Mouse (Mus musculus) neutrophil, adult 5-6 weeks (primary cell): ENCODE results near the gene Stra8. TPM values are rescaled to one million over a fixed set of nuclear protein-coding genes. Genes with fewer than 3 reads are reported as not detected.
A peak's percentile ranks its signal among the peaks of the same experiment; 100 is the strongest.

ENCODE experiments used
- ATAC-seq: fragments of 151-379, 151-347 bp; 2 replicates; pipeline ENCODE4 v1.8.0; 2017; ENCODE audit warnings: mild to moderate bottlenecking, moderate TSS enrichment; ENCODE audit not compliant: insufficient number of reproducible peaks, poor library complexity, low FRiP score, severe bottlenecking; ENCODE audit errors: extremely low read depth
- total RNA-seq: library from RNA; stranded (forward); fragments of 200-1000 nt; gene quantifications from 2 replicates; pipeline ENCODE4 v1.2.3, GENCODE M21; 2017

Stra8 gene
- total RNA-seq, 1 experiment from 2014 or later, result not detected

- no peak for ATAC-seq
Measured at GRCm38 (mm10) chr6:34932633-34933032, 12.7 kb downstream of the Stra8 start.

GRCm38 (mm10) chr6:34936743-34937142 is 16.8 kb downstream of the Stra8 start:
- no peak for ATAC-seq

- no peak for ATAC-seq
Measured at GRCm38 (mm10) chr6:34938280-34938928, 18.4 kb downstream of the Stra8 start.

- no peak for ATAC-seq
Measured at GRCm38 (mm10) chr6:34938929-34939325, 19.0 kb downstream of the Stra8 start.

- ATAC-seq, result no peak
Measured at GRCm38 (mm10) chr6:34939451-34939850, 19.5 kb downstream of the Stra8 start.

- no peak for ATAC-seq
Measured at GRCm38 (mm10) chr6:34941496-34941895, 21.5 kb downstream of the Stra8 start.

- ATAC-seq, result no peak
Measured at GRCm38 (mm10) chr6:34942446-34942845, 22.5 kb downstream of the Stra8 start.

- no peak for ATAC-seq
Measured at GRCm38 (mm10) chr6:34943499-34943898, 23.5 kb downstream of the Stra8 start.

- ATAC-seq, result no peak
Measured at GRCm38 (mm10) chr6:34946486-34947079, 26.6 kb downstream of the Stra8 start.

- no peak for ATAC-seq
Measured at GRCm38 (mm10) chr6:34948461-34948860, 28.5 kb downstream of the Stra8 start.

GRCm38 (mm10) chr6:34951518-34951917 is 31.6 kb downstream of the Stra8 start:
- ATAC-seq, result no peak

- ATAC-seq, result no peak
Measured at GRCm38 (mm10) chr6:34951956-34952667, 32.1 kb downstream of the Stra8 start.

- ATAC-seq, result peak; percentile 80
Measured at GRCm38 (mm10) chr6:34954926-34955861, 35.2 kb downstream of the Stra8 start.

- no peak for ATAC-seq
Measured at GRCm38 (mm10) chr6:34955862-34956241, 35.9 kb downstream of the Stra8 start.

GRCm38 (mm10) chr6:34959131-34959530 is 39.2 kb downstream of the Stra8 start:
- no peak for ATAC-seq

GRCm38 (mm10) chr6:34964550-34964949 is 44.6 kb downstream of the Stra8 start:
- ATAC-seq, result peak; percentile 70

GRCm38 (mm10) chr6:34965819-34966539 is 46.0 kb downstream of the Stra8 start:
- ATAC-seq, result no peak

GRCm38 (mm10) chr6:34971181-34971580 is 51.2 kb downstream of the Stra8 start:
- no peak for ATAC-seq

GRCm38 (mm10) chr6:34979291-34979690 is 59.3 kb downstream of the Stra8 start:
- no peak for ATAC-seq
